Mouse (Mus musculus) CD4-positive, CD25-positive, alpha-beta regulatory T cell, adult 4 months (primary cell): Measurements from ENCODE around the gene Gm20532. TPM values are rescaled to one million over a fixed set of nuclear protein-coding genes. Genes with fewer than 3 reads are reported as not detected.

Experiments
- ATAC-seq: one replicate; pipeline ENCODE4 v1.8.0; 2017
- polyA plus RNA-seq, 2 experiments: library from polyadenylated mRNA; unstranded; fragments of 100-300 nt; shearing (Covaris generic); gene quantifications; one replicate each; pipeline ENCODE4 v1.2.1; 2017

Gm20532 gene
- polyA plus RNA-seq, 2 experiments from 2014 or later, result not detected

GRCm38 (mm10) chr2:26661143-26661752, 74.8 kb downstream of the Gm20532 start:
- ATAC-seq, result peak; percentile 51

- no peak for ATAC-seq
Measured at GRCm38 (mm10) chr2:26661768-26662508, 75.5 kb downstream of the Gm20532 start.

DNA sequence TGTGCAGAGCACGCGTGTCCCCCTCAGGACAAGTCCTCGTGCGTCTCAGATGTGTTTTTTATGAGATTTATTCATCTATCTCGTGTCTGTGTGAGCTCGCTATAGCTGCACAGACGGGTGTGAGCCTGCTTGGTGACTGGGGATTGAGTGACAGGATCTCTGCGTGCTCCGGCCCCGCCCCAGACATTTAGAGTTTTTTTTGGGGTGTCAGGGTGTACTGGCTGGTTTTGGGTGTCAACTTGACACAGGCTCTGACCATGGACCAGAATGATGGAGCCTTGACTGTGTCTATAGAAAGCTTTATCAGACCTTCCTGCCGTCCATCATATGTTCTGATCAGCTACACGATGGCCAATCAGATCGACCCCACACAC, 76.1 kb downstream of the Gm20532 start:
- ATAC-seq, result no peak

GRCm38 (mm10) chr2:26663112-26663511, 76.7 kb downstream of the Gm20532 start:
- no peak for ATAC-seq

DNA sequence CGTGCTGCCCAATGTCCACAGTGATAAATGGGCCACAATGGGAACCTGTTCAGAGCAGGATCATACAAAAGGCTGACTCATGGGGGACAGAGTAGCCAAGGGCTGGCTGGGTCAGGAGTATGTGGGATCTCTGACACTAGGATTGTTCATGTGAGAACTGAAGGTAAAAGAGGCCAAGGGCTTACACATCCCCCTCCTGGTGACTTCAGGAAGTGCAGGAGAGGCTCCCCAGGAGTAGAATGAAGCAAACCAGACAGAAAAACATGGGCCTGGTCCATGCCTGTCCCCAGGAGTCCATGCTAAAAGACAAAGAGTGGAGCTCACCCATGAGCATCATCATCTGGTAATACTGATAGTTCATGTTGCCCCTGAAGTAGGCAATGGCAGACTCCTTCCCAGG, 77.1 kb downstream of the Gm20532 start:
- ATAC-seq, result peak; percentile 77

DNA sequence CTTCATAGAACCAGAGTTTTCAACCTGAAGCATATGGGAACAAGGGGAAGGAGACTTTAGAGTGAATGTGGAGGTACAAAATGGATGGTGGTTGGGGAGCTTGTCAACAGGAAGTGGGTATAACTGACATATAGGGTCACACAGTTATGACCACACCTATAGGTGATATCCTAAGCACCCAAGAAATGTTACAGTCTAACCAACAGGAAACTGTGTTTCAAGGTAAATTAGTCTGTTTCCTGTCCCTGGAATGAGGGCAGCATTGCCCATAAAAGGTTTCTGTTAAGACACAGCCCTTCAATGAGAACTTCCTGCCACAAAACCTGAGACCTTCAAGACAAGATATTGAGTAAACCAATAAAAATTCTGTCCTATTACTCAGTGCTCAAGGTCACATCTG, 82.3 kb downstream of the Gm20532 start:
- ATAC-seq, result peak; percentile 99

GRCm38 (mm10) chr2:26671182-26671581, 84.7 kb downstream of the Gm20532 start, which contains the start of gene Lcn4:
Gene Lcn4 (minus strand): TSS chr2:26671282.
- ATAC-seq, result no peak

Other genes starting within 250 kb of the Gm20532 start
- 1 to 10 TPM; 6.4 to 7.1 TPM for gene Dnlz, start 234.5 kb upstream of the Gm20532 start, polyA plus RNA-seq
- gene Card9, start 225.7 kb upstream of the Gm20532 start, polyA plus RNA-seq, result under 1 TPM; 0.65 to 0.85 TPM
- gene Snapc4, start 206.0 kb upstream of the Gm20532 start, polyA plus RNA-seq, result 10 to 100 TPM; 25.6 to 56.4 TPM
- 10 to 100 TPM; 38.2 to 38.9 TPM for gene Entr1, start 197.3 kb upstream of the Gm20532 start, polyA plus RNA-seq
- 100 to 1,000 TPM in 1 of 2 experiments, 10 to 100 TPM in 1; 84.7 to 128 TPM for gene Pmpca, start 197.3 kb upstream of the Gm20532 start, polyA plus RNA-seq
- gene Inpp5e, start 177.4 kb upstream of the Gm20532 start, polyA plus RNA-seq, result 10 to 100 TPM in 1 of 2 experiments, 1 to 10 TPM in 1; 9.7 to 17.9 TPM
- 10 to 100 TPM; 24.8 to 31.7 TPM for gene Sec16a, start 141.4 kb upstream of the Gm20532 start, polyA plus RNA-seq
- 10 to 100 TPM; 21.9 to 33.0 TPM for gene Notch1, start 70.0 kb upstream of the Gm20532 start, polyA plus RNA-seq
- gene Egfl7, start 6.6 kb upstream of the Gm20532 start, polyA plus RNA-seq, result not detected
- gene Agpat2, start 17.8 kb downstream of the Gm20532 start, polyA plus RNA-seq, result 1 to 10 TPM; 5.8 to 7.7 TPM
- 1 to 10 TPM; 1.5 to 2.6 TPM for gene Fam69b, start 41.8 kb downstream of the Gm20532 start, polyA plus RNA-seq
- gene Lcn4, start 84.6 kb downstream of the Gm20532 start, polyA plus RNA-seq, result under 1 TPM in 1 of 2 experiments, not detected in 1; 0.92 TPM